Mouse (Mus musculus) heart, adult 2 months (tissue): ENCODE data around the gene Car8.

ENCODE experiments used
- EP300 ChIP-seq: fragments of 200-500 bp; IDR thresholded peaks from 2 replicates; pipeline ENCODE4 v1.6.1; 2011; ENCODE audit warnings: low read depth, low read length, control low read depth; ENCODE audit not compliant: insufficient read depth
- POLR2A ChIP-seq: fragments of 200-500 bp; IDR thresholded peaks from 2 replicates; pipeline ENCODE4 v1.6.1; 2011; ENCODE audit warnings: mild to moderate bottlenecking, low read depth, low read length, control low read depth; ENCODE audit not compliant: insufficient read depth

- TF ChIP-seq POLR2A (no peak), EP300 (no peak)
Observed at GRCm38 (mm10) chr4:8111891-8112290, 127.0 kb downstream of the Car8 start.
